Mouse (Mus musculus): ENCODE results near the gene Sort1. TPM values are rescaled to one million over a fixed set of nuclear protein-coding genes. Genes with fewer than 3 reads are reported as not detected.
"Not testable (repeated sequence)": the region's sequence is repeated elsewhere in the genome, so short reads cannot be mapped to it uniquely, and the experiment has no call there.

Gene Sort1
- 21.2 and 30.5 TPM in 2 replicates for total RNA-seq (2012; rRNA removed)

DNA sequence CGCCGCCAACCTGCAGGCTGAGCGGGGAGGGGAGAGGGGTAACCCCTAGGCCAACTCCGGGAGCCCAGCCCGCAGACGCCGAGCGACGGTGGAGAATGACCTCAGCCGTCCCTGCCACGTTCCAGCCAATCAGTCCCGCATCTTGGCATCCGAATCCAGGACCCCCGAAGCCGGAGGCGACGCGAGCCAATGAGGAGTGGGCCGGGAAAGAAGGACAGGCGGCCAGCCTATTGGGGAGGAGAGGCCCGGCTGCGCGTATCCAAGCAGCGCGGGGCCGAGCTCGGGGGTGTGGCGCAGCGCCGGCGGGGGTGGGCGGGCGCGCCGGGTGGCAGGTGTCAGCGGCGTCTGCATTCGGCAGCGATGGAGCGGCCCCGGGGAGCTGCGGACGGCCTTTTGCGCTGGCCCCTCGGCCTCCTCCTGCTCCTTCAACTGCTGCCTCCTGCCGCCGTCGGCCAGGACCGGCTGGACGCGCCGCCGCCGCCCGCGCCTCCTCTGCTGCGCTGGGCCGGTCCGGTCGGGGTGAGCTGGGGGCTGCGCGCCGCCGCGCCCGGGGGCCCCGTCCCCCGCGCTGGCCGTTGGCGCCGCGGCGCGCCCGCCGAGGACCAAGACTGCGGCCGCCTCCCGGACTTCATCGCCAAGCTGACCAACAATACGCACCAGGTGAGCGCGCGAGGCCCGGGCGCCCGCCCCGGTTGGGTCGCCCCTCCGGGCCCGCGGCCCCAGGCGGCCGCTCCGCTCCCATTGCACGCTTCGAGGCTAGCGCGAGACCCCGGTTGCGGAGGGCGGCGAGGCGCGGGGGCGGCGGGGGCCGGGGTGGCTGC is at the start of gene Sort1:
TSS of gene Sort1 (plus strand) at position 302 of the 821 bp plus-strand sequence.
- peak; percentile 86 for DNase-seq (ENCODE audit: low read depth, low spot score)
- peak within 1 kb of the TSS; percentile 69 to 95 for H3K4me3 ChIP-seq (ENCODE audit: insufficient read depth in 1 of 2, low read depth in 1 of 2, low read length in 2 of 2, poor library complexity in 1 of 2, severe bottlenecking in 1 of 2)
- H3K27ac ChIP-seq (ENCODE audit: insufficient read depth, low read depth, low read length, poor library complexity, severe bottlenecking), result no peak within 1 kb of the TSS; the same call in 1 of the 2 replicates
- no peaks in the 10 kb centered on the region for H3K36me3 ChIP-seq (ENCODE audit: control insufficient read depth, insufficient read depth, low read length, poor library complexity, severe bottlenecking)
- in situ Hi-C loops (cut with MboI; ENCODE audit: low sequenced_read_pairs in 2 of 2, unreplicated experiment in 2 of 2), result no loop called here
- peak within 1 kb of the TSS; percentile 75 for H3K9ac ChIP-seq (ENCODE audit: insufficient read depth, low read depth, low read length, poor library complexity, severe bottlenecking)
- TF ChIP-seq HCFC1 (IDR thresholded peaks at IDR 0.05; ENCODE audit: borderline replicate concordance, insufficient read depth, low read length) (peak; percentile 27; the same call in 1 of the 2 replicates), MAFK (IDR thresholded peaks at IDR 0.05; ENCODE audit: insufficient read depth, low read depth, low read length) (no peak), CHD2 (IDR thresholded peaks at IDR 0.05; ENCODE audit: low read depth, low read length) (peak; percentile 73; the same call in 1 of the 2 replicates)
- peaks cover 0 to 4% of the 10 kb centered on the region in 2 experiments; a peak in 2 of 4 replicates for H3K4me1 ChIP-seq (ENCODE audit: control insufficient read depth in 2 of 2, insufficient read depth in 2 of 2, low read length in 2 of 2, poor library complexity in 1 of 2)
- H3K9me3 ChIP-seq (ENCODE audit: control insufficient read depth, insufficient read depth, low read depth, low read length), result no peaks in the 10 kb centered on the region

DNA sequence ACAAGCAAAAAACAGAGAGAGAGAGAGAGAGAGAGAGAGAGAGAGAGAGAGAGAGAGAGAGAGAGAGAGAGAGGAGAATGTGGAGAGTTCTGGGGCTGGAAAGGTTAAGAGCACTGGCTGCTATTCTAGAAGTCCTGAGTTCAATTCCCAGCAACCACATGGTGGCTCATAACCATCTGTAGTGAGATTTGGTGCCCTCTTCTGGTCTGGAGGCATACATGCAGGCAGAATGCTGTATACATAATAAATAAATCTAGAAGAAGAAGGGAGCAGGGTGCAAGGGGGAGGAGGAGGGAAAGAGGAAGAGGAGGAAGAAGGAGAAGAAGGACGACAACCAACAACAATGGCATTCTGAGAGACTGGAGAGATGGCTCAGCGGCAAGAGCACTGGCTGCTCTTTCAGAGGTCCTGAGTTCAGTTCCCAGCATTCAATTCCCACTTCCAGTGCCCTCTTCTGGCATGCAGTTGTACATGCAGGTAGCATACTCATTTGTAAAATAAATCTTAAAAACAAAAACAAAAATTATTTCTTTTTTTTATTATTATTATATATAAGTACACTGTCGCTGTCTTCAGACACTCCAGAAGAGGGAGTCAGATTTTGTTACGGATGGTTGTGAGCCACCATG is 46.3 kb upstream of the Sort1 start:
- H3K27ac ChIP-seq (ENCODE audit: insufficient read depth, low read depth, low read length, poor library complexity, severe bottlenecking); H3K9ac ChIP-seq (ENCODE audit: insufficient read depth, low read depth, low read length, poor library complexity, severe bottlenecking); H3K9me3 ChIP-seq (ENCODE audit: control insufficient read depth, insufficient read depth, low read depth, low read length); H3K4me3 ChIP-seq (ENCODE audit: insufficient read depth in 1 of 2, low read depth in 1 of 2, low read length in 2 of 2, poor library complexity in 1 of 2, severe bottlenecking in 1 of 2); in situ Hi-C loops (cut with MboI; ENCODE audit: low sequenced_read_pairs in 2 of 2, unreplicated experiment in 2 of 2); H3K36me3 ChIP-seq (ENCODE audit: control insufficient read depth, insufficient read depth, low read length, poor library complexity, severe bottlenecking); H3K4me1 ChIP-seq (ENCODE audit: control insufficient read depth in 2 of 2, insufficient read depth in 2 of 2, low read length in 2 of 2, poor library complexity in 1 of 2): not testable (repeated sequence)
- peak; percentile 17 for DNase-seq (ENCODE audit: low read depth, low spot score)

DNA sequence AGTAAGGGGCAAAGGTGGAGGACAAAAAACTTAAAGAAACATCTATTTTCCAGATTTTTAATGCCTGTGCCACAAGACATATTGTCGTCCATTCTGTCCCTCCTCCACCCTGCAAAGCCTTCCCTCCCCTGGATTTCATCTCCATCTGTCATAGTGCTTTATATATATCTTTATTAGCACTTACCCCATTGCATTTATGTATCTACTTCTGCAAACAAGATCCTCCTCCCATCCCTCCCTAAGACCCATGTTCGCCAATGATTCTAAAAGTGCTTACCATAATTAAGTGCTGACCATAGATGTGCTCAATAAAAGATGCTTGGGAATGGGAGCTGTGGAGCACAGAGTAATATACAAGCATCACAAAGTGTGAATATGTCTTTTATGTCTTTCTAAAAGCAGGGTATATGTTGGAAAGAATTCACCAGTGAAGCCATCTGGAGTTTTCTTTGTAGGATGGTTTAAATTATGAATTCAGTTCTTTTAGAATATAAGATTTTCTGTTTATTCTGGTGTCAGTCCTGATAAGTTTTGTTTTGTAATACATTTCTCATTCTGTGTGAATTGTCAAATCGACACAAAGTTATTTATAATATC is 42.5 kb upstream of the Sort1 start:
- H3K36me3 ChIP-seq (ENCODE audit: control insufficient read depth, insufficient read depth, low read length, poor library complexity, severe bottlenecking), result no peaks in the 10 kb centered on the region
- H3K4me3 ChIP-seq (ENCODE audit: insufficient read depth in 1 of 2, low read depth in 1 of 2, low read length in 2 of 2, poor library complexity in 1 of 2, severe bottlenecking in 1 of 2), result no peak overlapping the region
- in situ Hi-C loops (cut with MboI; ENCODE audit: low sequenced_read_pairs in 2 of 2, unreplicated experiment in 2 of 2), result no loop called here
- H3K27ac ChIP-seq (ENCODE audit: insufficient read depth, low read depth, low read length, poor library complexity, severe bottlenecking), result no peak overlapping the region
- peaks cover 0 to 3% of the 10 kb centered on the region in 2 experiments; a peak in 1 of 4 replicates for H3K4me1 ChIP-seq (ENCODE audit: control insufficient read depth in 2 of 2, insufficient read depth in 2 of 2, low read length in 2 of 2, poor library complexity in 1 of 2)
- no peak for TF ChIP-seq ZNF384 (IDR thresholded peaks at IDR 0.05; ENCODE audit: low read depth, low read length)
- TF ChIP-seq CHD2 (IDR thresholded peaks at IDR 0.05; ENCODE audit: low read depth, low read length), result no peak
- TF ChIP-seq MAFK (IDR thresholded peaks at IDR 0.05; ENCODE audit: insufficient read depth, low read depth, low read length), result no peak
- no peaks in the 10 kb centered on the region for H3K9me3 ChIP-seq (ENCODE audit: control insufficient read depth, insufficient read depth, low read depth, low read length)
- no peak for DNase-seq (ENCODE audit: low read depth, low spot score)
- no peak overlapping the region for H3K9ac ChIP-seq (ENCODE audit: insufficient read depth, low read depth, low read length, poor library complexity, severe bottlenecking)

DNA sequence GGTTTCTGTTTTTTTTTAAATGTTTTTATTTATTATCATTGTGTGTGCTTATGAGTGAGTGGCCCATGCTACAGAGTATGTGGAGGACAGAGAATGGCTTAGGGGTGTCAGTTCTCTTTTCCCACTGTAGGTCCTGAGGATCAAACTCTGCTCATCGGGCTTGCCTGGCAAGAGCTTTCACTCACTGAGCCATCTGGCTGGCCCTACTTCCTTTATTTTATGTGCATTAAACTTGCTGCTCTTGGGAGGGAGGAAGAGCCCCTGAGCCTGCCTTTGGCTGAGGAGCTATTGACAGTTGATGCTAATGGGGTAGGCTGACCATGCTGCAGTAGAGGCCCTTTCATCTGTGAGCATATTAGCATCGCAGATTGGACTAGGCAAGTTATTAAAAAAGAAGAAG is 37.0 kb upstream of the Sort1 start:
- H3K9me3 ChIP-seq (ENCODE audit: control insufficient read depth, insufficient read depth, low read depth, low read length), result no peaks in the 10 kb centered on the region
- peak overlapping the region; percentile 31; the same call in 1 of the 2 replicates for H3K27ac ChIP-seq (ENCODE audit: insufficient read depth, low read depth, low read length, poor library complexity, severe bottlenecking)
- no peaks in the 10 kb centered on the region for H3K36me3 ChIP-seq (ENCODE audit: control insufficient read depth, insufficient read depth, low read length, poor library complexity, severe bottlenecking)
- no peak for DNase-seq (ENCODE audit: low read depth, low spot score)
- in situ Hi-C loops (cut with MboI; ENCODE audit: low sequenced_read_pairs in 2 of 2, unreplicated experiment in 2 of 2), result no loop called here
- no peak for TF ChIP-seq ZC3H11A (IDR thresholded peaks at IDR 0.05; ENCODE audit: borderline replicate concordance, low read depth, low read length)
- no peak for TF ChIP-seq HCFC1 (IDR thresholded peaks at IDR 0.05; ENCODE audit: borderline replicate concordance, insufficient read depth, low read length)
- no peak for TF ChIP-seq ZNF384 (IDR thresholded peaks at IDR 0.05; ENCODE audit: low read depth, low read length)
- TF ChIP-seq CHD2 (IDR thresholded peaks at IDR 0.05; ENCODE audit: low read depth, low read length), result no peak
- TF ChIP-seq MAFK (IDR thresholded peaks at IDR 0.05; ENCODE audit: insufficient read depth, low read depth, low read length), result no peak
- H3K4me1 ChIP-seq (ENCODE audit: control insufficient read depth in 2 of 2, insufficient read depth in 2 of 2, low read length in 2 of 2, poor library complexity in 1 of 2), result no peaks in the 10 kb centered on the region
- H3K9ac ChIP-seq (ENCODE audit: insufficient read depth, low read depth, low read length, poor library complexity, severe bottlenecking), result no peak overlapping the region
- no peak overlapping the region for H3K4me3 ChIP-seq (ENCODE audit: insufficient read depth in 1 of 2, low read depth in 1 of 2, low read length in 2 of 2, poor library complexity in 1 of 2, severe bottlenecking in 1 of 2)
